Comparison of ENCODE assay signal across 11 mouse cellular contexts in genomic region chr6:32583582-32583981, GRCm38 (mm10). TPM values are rescaled to one million over a fixed set of nuclear protein-coding genes. Genes with fewer than 3 reads are reported as not detected.
DNase-seq lines count a peak whose midpoint lies in the region; ATAC-seq lines count a peak whose summit lies in the region.
"Had no signal": no experiment of that assay in that cellular context is flagged by ENCODE, and none has a peak within 500 bp of the region (broad histone marks: within the 10 kb centered on the region; RNA-seq: fewer than 3 reads in every experiment).

No protein-coding gene starts in this region.

- intact Hi-C loops in left cerebral cortex, postnatal 14 days (cut with DNase I) = loop anchor here (10.0 kb wide), 1 partner anchor 399 kb away; no protein-coding TSS in a partner anchor
- intact Hi-C loops in left cerebral cortex, postnatal 4 days (cut with DNase I) = loop anchor here (10.0 kb wide), 3 partner anchors 109 to 1611 kb away; no protein-coding TSS in a partner anchor

- H3K9me3 ChIP-seq in forebrain, embryonic 13.5 days (replicated peaks) = no peaks in the 10 kb centered on the region
- H3K9me3 ChIP-seq in limb, embryonic 13.5 days = no peaks in the 10 kb centered on the region
- H3K9me3 ChIP-seq: stomach, embryonic 15.5 days had no signal

- peak overlapping the region; percentile 7 for H3K9ac ChIP-seq in forebrain, embryonic 13.5 days
- H3K9ac ChIP-seq in limb, embryonic 13.5 days = no peak overlapping the region
- H3K9ac ChIP-seq: stomach, embryonic 15.5 days had no signal

- H3K4me1 ChIP-seq in forebrain, embryonic 13.5 days = peaks cover 37% of the 10 kb centered on the region
- H3K4me1 ChIP-seq in limb, embryonic 13.5 days = peaks cover 44% of the 10 kb centered on the region

- DNase-seq in left cerebral cortex, postnatal 14 days (ENCODE audit: low spot score in 2 of 2) = peak; percentile 52
- no peak for DNase-seq in left cerebral cortex, postnatal 4 days
- peak; percentile 43 for DNase-seq in right cerebral cortex, adult 18-20 months
- DNase-seq in urinary bladder, postnatal 14 days (ENCODE audit: low spot score) = no peak
- DNase-seq in c-Kit-positive CD71-positive TER-119-positive erythroid progenitor cells, embryonic 14.5 days (ENCODE audit: low spot score) = no peak
- DNase-seq in kidney, adult 9 months = no peak
- DNase-seq: gastrocnemius, postnatal 10 days; layer of hippocampus, postnatal 36 days had no signal

- no peak for ATAC-seq in forebrain, embryonic 13.5 days
- ATAC-seq in limb, embryonic 13.5 days (ENCODE audit: low FRiP score, low read depth) = no peak

- no peak overlapping the region for H3K27ac ChIP-seq in forebrain, embryonic 13.5 days
- no peak overlapping the region for H3K27ac ChIP-seq in limb, embryonic 13.5 days
- H3K27ac ChIP-seq: stomach, embryonic 15.5 days had no signal

- peak overlapping the region; percentile 82 for H3K4me3 ChIP-seq in forebrain, embryonic 13.5 days
- H3K4me3 ChIP-seq in limb, embryonic 13.5 days = no peak overlapping the region
- H3K4me3 ChIP-seq: stomach, embryonic 15.5 days had no signal

- H3K4me2 ChIP-seq in forebrain, embryonic 13.5 days = peak overlapping the region; percentile 82
- peak overlapping the region; percentile 100 for H3K4me2 ChIP-seq in limb, embryonic 13.5 days (replicated peaks)

- H3K36me3 ChIP-seq in forebrain, embryonic 13.5 days (ENCODE audit: poor library complexity, severe bottlenecking) = no peaks in the 10 kb centered on the region
- no peaks in the 10 kb centered on the region for H3K36me3 ChIP-seq in limb, embryonic 13.5 days
- H3K36me3 ChIP-seq: stomach, embryonic 15.5 days had no signal

- peaks cover 9% of the 10 kb centered on the region for H3K27me3 ChIP-seq in forebrain, embryonic 13.5 days
- H3K27me3 ChIP-seq in limb, embryonic 13.5 days = peaks cover 53% of the 10 kb centered on the region

- 7% methylated on average over 3 of the region's 3 CpGs for WGBS in forebrain, embryonic 13.5 days
- 8% methylated on average over 3 of the region's 3 CpGs for WGBS in limb, embryonic 13.5 days

RNA-seq across cellular contexts. Expression of gene Plxna4, which starts 4.4 kb away (rescaled TPM):
- 10 to 100 TPM; 76.4 to 85.1 TPM for total RNA-seq in left cerebral cortex, postnatal 14 days (2021)
- total RNA-seq in left cerebral cortex, postnatal 4 days (2021) = 100 to 1,000 TPM; 112 to 116 TPM
- polyA plus RNA-seq in forebrain, embryonic 13.5 days (2015; fragmentation: Nextera tagmentation; extraction: Ambion mirVana) = 14.8 and 18.6 TPM in 2 replicates
- polyA plus RNA-seq in limb, embryonic 13.5 days (2015; fragmentation: Nextera tagmentation; extraction: Ambion mirVana) = 3.7 and 3.9 TPM in 2 replicates

Comparison
In these comparisons a context has a peak if more than half of its experiments do, and no peak if none do; other contexts are left out.
1. DNase-seq: peak in left cerebral cortex, postnatal 14 days (2 of 2) and right cerebral cortex, adult 18-20 months (single experiment); none in left cerebral cortex, postnatal 4 days (single experiment), urinary bladder, postnatal 14 days (single experiment), c-Kit-positive CD71-positive TER-119-positive erythroid progenitor cells, embryonic 14.5 days (single experiment) and kidney, adult 9 months (single experiment).